Mouse (Mus musculus) megakaryocyte-erythroid progenitor cell, adult 5-6 weeks (primary cell): ENCODE results near the gene Mapre1. TPM values are rescaled to one million over a fixed set of nuclear protein-coding genes. Genes with fewer than 3 reads are reported as not detected.

ENCODE experiments used
- ATAC-seq: replicated peaks from 2 replicates; pipeline ENCODE4 v1.8.0; 2016; ENCODE audit warnings: mild to moderate bottlenecking, inconsistent platforms; ENCODE audit not compliant: severe bottlenecking, poor library complexity, low FRiP score, low TSS enrichment
- total RNA-seq, 2 experiments: library from RNA; stranded (forward) in 1 of 2; stranded (reverse) in 1 of 2; fragments of 200-1000, 215-1000 nt in 1 of 2; fragments of >200 nt in 1 of 2; fragmentation: Nextera tagmentation in 1 of 2; gene quantifications; 2 replicates each; pipeline ENCODE4 v1.2.3; 2014 to 2017

The Mapre1 gene
- total RNA-seq, 2 experiments from 2014 or later, result 109 to 279 TPM

GRCm38 (mm10) chr2:153772950-153773349, 31.9 kb downstream of the Mapre1 start:
- ATAC-seq, result no peak

- ATAC-seq, result no peak
These were observed 34.4 kb downstream of the Mapre1 start for GRCm38 (mm10) chr2:153775472-153775871.

GRCm38 (mm10) chr2:153778638-153779362, 37.7 kb downstream of the Mapre1 start:
- peak; percentile 96 for ATAC-seq

GRCm38 (mm10) chr2:153779394-153779981, 38.4 kb downstream of the Mapre1 start, which contains the start of gene Efcab8:
Gene Efcab8, plus strand, starts transcription at chr2:153779931.
- peak; percentile 79 for ATAC-seq

- no peak for ATAC-seq
These were observed 40.1 kb downstream of the Mapre1 start for GRCm38 (mm10) chr2:153781181-153781580.

- no peak for ATAC-seq
These were observed 43.6 kb downstream of the Mapre1 start for GRCm38 (mm10) chr2:153784668-153785067.

GRCm38 (mm10) chr2:153793366-153793765, 52.3 kb downstream of the Mapre1 start:
- no peak for ATAC-seq

GRCm38 (mm10) chr2:153795090-153795489, 54.0 kb downstream of the Mapre1 start:
- ATAC-seq, result peak; percentile 60

GRCm38 (mm10) chr2:153807464-153807863, 66.4 kb downstream of the Mapre1 start:
- peak; percentile 78 for ATAC-seq

GRCm38 (mm10) chr2:153808146-153808545, 67.1 kb downstream of the Mapre1 start:
- no peak for ATAC-seq

GRCm38 (mm10) chr2:153808841-153809240, 67.8 kb downstream of the Mapre1 start:
- no peak for ATAC-seq

- no peak for ATAC-seq
These were observed 68.8 kb downstream of the Mapre1 start for GRCm38 (mm10) chr2:153809921-153810320.

- ATAC-seq, result no peak
These were observed 81.0 kb downstream of the Mapre1 start for GRCm38 (mm10) chr2:153822005-153822543.

Other genes with a start within 250 kb of the Mapre1 start
- not detected in 2 replicates for gene 4930404H24Rik, start 248.5 kb upstream of the Mapre1 start, total RNA-seq (2014; fragmentation: Nextera tagmentation)
- not detected in 2 replicates for gene 4930404H24Rik, start 248.5 kb upstream of the Mapre1 start, total RNA-seq (2017)
- 10.4 and 13.8 TPM in 2 replicates for gene Nol4l, start 211.3 kb upstream of the Mapre1 start, total RNA-seq (2014; fragmentation: Nextera tagmentation)
- gene Nol4l, start 211.3 kb upstream of the Mapre1 start, total RNA-seq (2017), result 4.2 and 13.3 TPM in 2 replicates
- 25.8 and 35.8 TPM in 2 replicates for gene Commd7, start 108.5 kb upstream of the Mapre1 start, total RNA-seq (2014; fragmentation: Nextera tagmentation)
- gene Commd7, start 108.5 kb upstream of the Mapre1 start, total RNA-seq (2017), result 22.3 and 24.1 TPM in 2 replicates
- 20.2 and 22.1 TPM in 2 replicates for gene Dnmt3b, start 91.8 kb upstream of the Mapre1 start, total RNA-seq (2014; fragmentation: Nextera tagmentation)
- 13.4 and 18.0 TPM in 2 replicates for gene Dnmt3b, start 91.8 kb upstream of the Mapre1 start, total RNA-seq (2017)
- gene Dnmt3c, start 44.6 kb upstream of the Mapre1 start, total RNA-seq (2014; fragmentation: Nextera tagmentation), result 1.4 and 1.5 TPM in 2 replicates
- 0.47 and 0.53 TPM in 2 replicates for gene Dnmt3c, start 44.6 kb upstream of the Mapre1 start, total RNA-seq (2017)
- gene Efcab8, start 38.7 kb downstream of the Mapre1 start, total RNA-seq (2014; fragmentation: Nextera tagmentation), result 0.76 and 0.82 TPM in 2 replicates
- gene Efcab8, start 38.7 kb downstream of the Mapre1 start, total RNA-seq (2017), result not detected in 2 replicates
- gene Sun5, start 129.8 kb downstream of the Mapre1 start, total RNA-seq (2014; fragmentation: Nextera tagmentation), result not detected in 2 replicates
- not detected in 2 replicates for gene Sun5, start 129.8 kb downstream of the Mapre1 start, total RNA-seq (2017)
- gene Bpifb2, start 133.8 kb downstream of the Mapre1 start, total RNA-seq (2014; fragmentation: Nextera tagmentation), result not detected in 2 replicates
- gene Bpifb2, start 133.8 kb downstream of the Mapre1 start, total RNA-seq (2017), result not detected in 2 replicates
- gene Bpifb6, start 159.1 kb downstream of the Mapre1 start, total RNA-seq (2014; fragmentation: Nextera tagmentation), result not detected in 2 replicates
- not detected in 2 replicates for gene Bpifb6, start 159.1 kb downstream of the Mapre1 start, total RNA-seq (2017)
- gene Bpifb3, start 177.0 kb downstream of the Mapre1 start, total RNA-seq (2014; fragmentation: Nextera tagmentation), result not detected in 2 replicates
- not detected in 2 replicates for gene Bpifb3, start 177.0 kb downstream of the Mapre1 start, total RNA-seq (2017)
- not detected in 2 replicates for gene Bpifb4, start 196.9 kb downstream of the Mapre1 start, total RNA-seq (2014; fragmentation: Nextera tagmentation)
- not detected in 2 replicates for gene Bpifb4, start 196.9 kb downstream of the Mapre1 start, total RNA-seq (2017)
- not detected in 2 replicates for gene Bpifa6, start 233.7 kb downstream of the Mapre1 start, total RNA-seq (2014; fragmentation: Nextera tagmentation)
- gene Bpifa6, start 233.7 kb downstream of the Mapre1 start, total RNA-seq (2017), result not detected in 2 replicates